Mouse (Mus musculus) MEL (cell line): ENCODE data around the gene Bfar. TPM values are rescaled to one million over a fixed set of nuclear protein-coding genes. Genes with fewer than 3 reads are reported as not detected.

Experiments used
- DNase-seq: peaks from one replicate; pipeline ENCODE4 v3.0.0; 2011; ENCODE audit warnings: low read depth, low spot score
- H3K27ac ChIP-seq: 2 replicates; pipeline ENCODE4 v1.5.1; 2012; ENCODE audit warnings: low read depth, mild to moderate bottlenecking, control low read depth, low read length, moderate library complexity; ENCODE audit not compliant: control insufficient read depth
- H3K27me3 ChIP-seq, 2 experiments: fragments of 150-350 bp in 1 of 2; sonication (generic) in 1 of 2; 2 replicates each; pipeline ENCODE4 v1.6.1; 2012; ENCODE audit warnings: low read length in 2 of 2, mild to moderate bottlenecking in 2 of 2, improper control_type of control experiment in 1 of 2, moderate library complexity in 1 of 2; ENCODE audit not compliant: insufficient read depth in 2 of 2, control insufficient read depth in 1 of 2
- H3K36me3 ChIP-seq, 2 experiments: 2 replicates each; pipeline ENCODE4 v1.6.1; 2012 to 2014; ENCODE audit warnings: low read length in 2 of 2, improper control_type of control experiment in 1 of 2, inconsistent platforms in 1 of 2, mild to moderate bottlenecking in 1 of 2; ENCODE audit not compliant: insufficient read depth in 2 of 2, control insufficient read depth in 1 of 2
- H3K4me1 ChIP-seq, 2 experiments: fragments of 150-350 bp in 1 of 2; sonication (generic) in 1 of 2; 2 replicates each; pipeline ENCODE4 v1.6.1; 2012; ENCODE audit warnings: low read length in 2 of 2, improper control_type of control experiment in 1 of 2, mild to moderate bottlenecking in 1 of 2; ENCODE audit not compliant: insufficient read depth in 2 of 2, control insufficient read depth in 1 of 2
- H3K4me3 ChIP-seq, 2 experiments: fragments of 150-350 bp in 1 of 2; sonication (generic) in 1 of 2; 2 replicates each; pipeline ENCODE4 v1.5.1; 2012; ENCODE audit warnings: low read depth in 2 of 2, low read length in 2 of 2, mild to moderate bottlenecking in 2 of 2, moderate library complexity in 2 of 2, control low read depth in 1 of 2, improper control_type of control experiment in 1 of 2; ENCODE audit not compliant: control insufficient read depth in 1 of 2, insufficient read depth in 1 of 2
- H3K79me2 ChIP-seq: 2 replicates; pipeline ENCODE4 v1.6.1; 2012; ENCODE audit warnings: mild to moderate bottlenecking, low read length, moderate library complexity; ENCODE audit not compliant: control insufficient read depth, poor library complexity, insufficient read depth
- H3K9ac ChIP-seq: 2 replicates; pipeline ENCODE4 v1.6.1; 2012; ENCODE audit warnings: low read depth, mild to moderate bottlenecking, control low read depth, low read length, moderate library complexity; ENCODE audit not compliant: control insufficient read depth, poor library complexity, severe bottlenecking
- H3K9me3 ChIP-seq: fragments of 150-350 bp; sonication (generic); replicated peaks from 2 replicates; pipeline ENCODE4 v1.6.1; 2012; ENCODE audit warnings: mild to moderate bottlenecking, low read length, improper control_type of control experiment, moderate library complexity; ENCODE audit not compliant: insufficient read depth
- BHLHE40 ChIP-seq: IDR thresholded peaks from 2 replicates; pipeline ENCODE4 v1.6.1; 2012; ENCODE audit warnings: low read depth, mild to moderate bottlenecking, inconsistent platforms, low read length, improper control_type of control experiment, borderline replicate concordance
- CHD1 ChIP-seq: IDR thresholded peaks from 2 replicates; pipeline ENCODE4 v1.6.1; 2012; ENCODE audit warnings: low read depth, mild to moderate bottlenecking, inconsistent platforms, low read length, improper control_type of control experiment
- CHD2 ChIP-seq: IDR thresholded peaks from 2 replicates; pipeline ENCODE4 v1.6.1; 2011; ENCODE audit warnings: low read length, improper control_type of control experiment
- EP300 ChIP-seq, 2 experiments: IDR thresholded peaks; 2 replicates each; pipeline ENCODE4 v1.6.1; 2011; ENCODE audit warnings: improper control_type of control experiment in 2 of 2, low read length in 2 of 2, low read depth in 1 of 2, mild to moderate bottlenecking in 1 of 2
- ETS1 ChIP-seq: IDR thresholded peaks from 2 replicates; pipeline ENCODE4 v1.6.1; 2012; ENCODE audit warnings: low read depth, mild to moderate bottlenecking, inconsistent platforms, low read length, improper control_type of control experiment, moderate library complexity
- GATA1 ChIP-seq: IDR thresholded peaks from 2 replicates; pipeline ENCODE4 v1.6.1; 2011; ENCODE audit warnings: low read depth, low read length, improper control_type of control experiment
- HCFC1 ChIP-seq: IDR thresholded peaks from 2 replicates; pipeline ENCODE4 v1.6.1; 2012; ENCODE audit warnings: low read depth, mild to moderate bottlenecking, inconsistent platforms, low read length, improper control_type of control experiment, moderate library complexity
- JUND ChIP-seq: IDR thresholded peaks from 2 replicates; pipeline ENCODE4 v1.6.1; 2011; ENCODE audit warnings: low read depth, mild to moderate bottlenecking, improper control_type of control experiment, low read length
- MAFK ChIP-seq: IDR thresholded peaks from 2 replicates; pipeline ENCODE4 v1.6.1; 2011; ENCODE audit warnings: low read depth, mild to moderate bottlenecking, low read length, improper control_type of control experiment, borderline replicate concordance
- MAX ChIP-seq: IDR thresholded peaks from 2 replicates; pipeline ENCODE4 v1.6.1; 2011; ENCODE audit warnings: low read length, improper control_type of control experiment
- MEF2A ChIP-seq: IDR thresholded peaks from 2 replicates; pipeline ENCODE4 v1.6.1; 2014; ENCODE audit warnings: low read depth, mild to moderate bottlenecking, inconsistent platforms, low read length, improper control_type of control experiment; ENCODE audit not compliant: poor library complexity, insufficient replicate concordance, severe bottlenecking; ENCODE audit errors: extremely low read depth
- MYB ChIP-seq: IDR thresholded peaks from 2 replicates; pipeline ENCODE4 v1.6.1; 2011; ENCODE audit warnings: mild to moderate bottlenecking, low read depth, low read length, improper control_type of control experiment
- MYC ChIP-seq: IDR thresholded peaks from 2 replicates; pipeline ENCODE4 v1.6.1; 2011; ENCODE audit warnings: low read depth, mild to moderate bottlenecking, low read length, improper control_type of control experiment, moderate library complexity
- NELFE ChIP-seq: IDR thresholded peaks from 2 replicates; pipeline ENCODE4 v1.6.1; 2011; ENCODE audit warnings: low read depth, low read length, improper control_type of control experiment
- NRF1 ChIP-seq: IDR thresholded peaks from 2 replicates; pipeline ENCODE4 v1.6.1; 2014; ENCODE audit warnings: low read depth, mild to moderate bottlenecking, inconsistent platforms, low read length, improper control_type of control experiment, moderate library complexity; ENCODE audit not compliant: poor library complexity, insufficient read depth, severe bottlenecking
- POLR2AphosphoS2 ChIP-seq: IDR thresholded peaks from 2 replicates; pipeline ENCODE4 v1.6.1; 2011; ENCODE audit warnings: low read length, improper control_type of control experiment
- POLR2AphosphoS5 ChIP-seq: IDR thresholded peaks from 2 replicates; pipeline ENCODE4 v1.6.1; 2012; ENCODE audit warnings: low read depth, borderline replicate concordance, mild to moderate bottlenecking, inconsistent platforms, low read length, moderate library complexity, mixed read lengths
- RAD21 ChIP-seq: IDR thresholded peaks from 2 replicates; pipeline ENCODE4 v1.6.1; 2011; ENCODE audit warnings: mild to moderate bottlenecking, low read depth, low read length, improper control_type of control experiment
- SIN3A ChIP-seq: IDR thresholded peaks from 2 replicates; pipeline ENCODE4 v1.6.1; 2012; ENCODE audit warnings: low read length, improper control_type of control experiment, inconsistent platforms
- SMC3 ChIP-seq: IDR thresholded peaks from 2 replicates; pipeline ENCODE4 v1.6.1; 2011; ENCODE audit warnings: low read depth, low read length, improper control_type of control experiment
- TAL1 ChIP-seq: IDR thresholded peaks from 2 replicates; pipeline ENCODE4 v1.6.1; 2012; ENCODE audit warnings: mild to moderate bottlenecking, inconsistent platforms, low read length, moderate library complexity, mixed read lengths
- TCF12 ChIP-seq: IDR thresholded peaks from 2 replicates; pipeline ENCODE4 v1.6.1; 2014; ENCODE audit warnings: low read depth, mild to moderate bottlenecking, inconsistent platforms, low read length, improper control_type of control experiment, moderate library complexity
- USF1 ChIP-seq: IDR thresholded peaks from 2 replicates; pipeline ENCODE4 v1.6.1; 2014; ENCODE audit warnings: low read depth, mild to moderate bottlenecking, inconsistent platforms, low read length, improper control_type of control experiment, moderate library complexity
- ZKSCAN1 ChIP-seq: IDR thresholded peaks from 2 replicates; pipeline ENCODE4 v1.6.1; 2012; ENCODE audit warnings: low read depth, mild to moderate bottlenecking, inconsistent platforms, low read length, improper control_type of control experiment, moderate library complexity
- ZNF384 ChIP-seq: IDR thresholded peaks from 2 replicates; pipeline ENCODE4 v1.6.1; 2012; ENCODE audit warnings: low read depth, mild to moderate bottlenecking, inconsistent platforms, low read length, improper control_type of control experiment
- polyA plus RNA-seq, 2 experiments: library from polyadenylated mRNA; stranded (reverse) in 1 of 2; unstranded in 1 of 2; fragments of >175 nt in 1 of 2; fragments of >200 nt in 1 of 2; gene quantifications; 2 replicates each; pipeline versions ENCODE4 v1.2.1 to v1.2.4; 2012; ENCODE audit warnings: low replicate concordance in 2 of 2, low read depth in 1 of 2; ENCODE audit not compliant: insufficient read length in 2 of 2, insufficient read depth in 1 of 2, missing spikeins in 1 of 2
- total RNA-seq: library from RNA; depleted of rRNA; stranded (reverse); fragments of 300-350 nt; gene quantifications from 2 replicates; pipeline ENCODE4 v1.2.3, GENCODE M21; 2012

Gene Bfar
- total and polyA plus RNA-seq, 3 experiments = 20.6 to 21.8 TPM; not detected in 1

- Histone ChIP-seq H3K4me3 (no peak overlapping the region), H3K9ac (no peak overlapping the region), H3K9me3 (no peaks in the 10 kb centered on the region), H3K27me3 (no peaks in the 10 kb centered on the region; a peak in 1 of 4 replicates), H3K4me1 (peaks cover 2 to 4% of the 10 kb centered on the region in 2 experiments; a peak in 2 of 4 replicates), H3K27ac (no peak overlapping the region), H3K36me3 (peaks cover 0 to 2% of the 10 kb centered on the region in 2 experiments; a peak in 1 of 4 replicates), H3K79me2 (no peaks in the 10 kb centered on the region)
- TF ChIP-seq ETS1 (no peak), ZKSCAN1 (no peak), NELFE (no peak), JUND (no peak), EP300 (IDR thresholded peaks at IDR 0.05; ENCODE audit: low read depth in 1 of 2, low read length in 2 of 2) (no peak), BHLHE40 (no peak), RAD21 (no peak), ZNF384 (no peak), GATA1 (no peak), POLR2AphosphoS2 (no peak), MAFK (no peak), MEF2A (no peak), SIN3A (no peak), TCF12 (no peak)
- DNase-seq = no peak
Observed at GRCm38 (mm10) chr16:13727811-13728335, 56.2 kb downstream of the Bfar start.

GRCm38 (mm10) chr16:13729428-13729827 lies 57.8 kb downstream of the Bfar start:
- no peak for TF ChIP-seq MAX
- no peak for TF ChIP-seq CHD2
- no peak for TF ChIP-seq USF1
- TF ChIP-seq ZKSCAN1 = no peak
- TF ChIP-seq POLR2AphosphoS2 = no peak
- TF ChIP-seq MAFK = no peak
- no peak for TF ChIP-seq MYB
- TF ChIP-seq HCFC1 = no peak
- no peak for TF ChIP-seq TAL1
- no peak for TF ChIP-seq ZNF384
- TF ChIP-seq NELFE = no peak
- no peak for TF ChIP-seq SMC3
- no peak for TF ChIP-seq POLR2AphosphoS5
- no peak for TF ChIP-seq CHD1
- no peak for TF ChIP-seq BHLHE40
- no peak for TF ChIP-seq TCF12
- no peak for TF ChIP-seq NRF1
- no peak for TF ChIP-seq MYC
- Histone ChIP-seq H3K9ac (no peak overlapping the region), H3K27ac (no peak overlapping the region), H3K27me3 (no peaks in the 10 kb centered on the region; a peak in 1 of 4 replicates), H3K79me2 (no peaks in the 10 kb centered on the region), H3K36me3 (peaks cover 0 to 2% of the 10 kb centered on the region in 2 experiments; a peak in 1 of 4 replicates), H3K4me1 (peaks cover 2 to 4% of the 10 kb centered on the region in 2 experiments; a peak in 2 of 4 replicates), H3K9me3 (no peaks in the 10 kb centered on the region), H3K4me3 (no peak overlapping the region)
- DNase-seq = no peak
